Mouse (Mus musculus) CH12.LX (cell line): ENCODE measurements around the gene Samd4b.

Experiments used
- CTCF ChIP-seq, 2 experiments: IDR thresholded peaks in 1 of 2; conservative IDR thresholded peaks in 1 of 2; 2 replicates each; pipeline ENCODE4 v1.5.1; 2011 to 2012; ENCODE audit warnings: low read depth in 2 of 2, low read length in 2 of 2, improper control_type of control experiment in 1 of 2, inconsistent platforms in 1 of 2, mild to moderate bottlenecking in 1 of 2, moderate library complexity in 1 of 2
- E2F4 ChIP-seq: IDR thresholded peaks from 2 replicates; pipeline ENCODE4 v1.6.1; 2011; ENCODE audit warnings: low read depth, low read length, improper control_type of control experiment; ENCODE audit not compliant: insufficient replicate concordance
- TBP ChIP-seq: conservative IDR thresholded peaks from 2 replicates; pipeline ENCODE4 v1.6.1; 2011; ENCODE audit warnings: low read depth, low read length, improper control_type of control experiment

- TF ChIP-seq CTCF (conservative IDR thresholded peaks at IDR 0.05 in 1 of 2, IDR thresholded peaks at IDR 0.05 in 1 of 2; ENCODE audit: low read depth in 2 of 2, low read length in 2 of 2) = peak in 1 of 2 experiments; percentile 63; a peak in 2 of 4 replicates
- peak; percentile 53; the same call in 1 of the 2 replicates for TF ChIP-seq TBP
- no peak for TF ChIP-seq E2F4
Observed at GRCm38 (mm10) chr7:28440739-28441138, 157.2 kb downstream of the Samd4b start.
